Mouse (Mus musculus): Measurements from ENCODE around the gene Grk1. TPM values are rescaled to one million over a fixed set of nuclear protein-coding genes. Genes with fewer than 3 reads are reported as not detected.

The Grk1 gene
- total and polyA plus RNA-seq, 3 experiments: not detected

GRCm38 (mm10) chr8:13403517-13403916, 1.4 kb upstream of the Grk1 start:
- no peaks in the 10 kb centered on the region for H3K4me1 ChIP-seq (ENCODE audit: control insufficient read depth in 1 of 2, insufficient read depth in 2 of 2)
- in situ Hi-C loops (cut with MboI; ENCODE audit: low pct_ligation_motif_present, low pct_unique_long_range_greater_than_20kb, low sequenced_read_pairs) (no loop called here), dilution Hi-C loops (cut with MboI; ENCODE audit: extremely low pct_ligation_motif_present, extremely low pct_unique_long_range_greater_than_20kb, low sequenced_read_pairs) (no loop called here)
- no peaks in the 10 kb centered on the region for H3K36me3 ChIP-seq (replicated peaks in 1 of 2; ENCODE audit: control insufficient read depth in 1 of 2, insufficient read depth in 1 of 2, low read length in 1 of 2)
- H3K79me2 ChIP-seq (replicated peaks; ENCODE audit: control insufficient read depth, extremely low read depth, insufficient read depth, poor library complexity, severe bottlenecking): no peaks in the 10 kb centered on the region
- no peaks in the 10 kb centered on the region for H3K9me3 ChIP-seq (replicated peaks; ENCODE audit: low read length)
- no peak overlapping the region for H3K4me2 ChIP-seq (ENCODE audit: insufficient read depth, low read depth, poor library complexity, severe bottlenecking)
- no peak overlapping the region for H3K9ac ChIP-seq (ENCODE audit: insufficient read depth, low read depth)
- DNase-seq (ENCODE audit: extremely low read depth): no peak
- TF ChIP-seq ZMIZ1 (IDR thresholded peaks at IDR 0.05; ENCODE audit: low read depth, low read length) (no peak), USF2 (conservative IDR thresholded peaks at IDR 0.05; ENCODE audit: low read depth, low read length) (no peak)
- peaks cover 35% of the 10 kb centered on the region for H3K27me3 ChIP-seq (replicated peaks)
- no peak overlapping the region for H3K27ac ChIP-seq (ENCODE audit: insufficient read depth, low read depth)
- H3K4me3 ChIP-seq (replicated peaks in 1 of 3; ENCODE audit: low read depth in 2 of 3, low read length in 2 of 3, poor library complexity in 1 of 3): no peak overlapping the region

DNA sequence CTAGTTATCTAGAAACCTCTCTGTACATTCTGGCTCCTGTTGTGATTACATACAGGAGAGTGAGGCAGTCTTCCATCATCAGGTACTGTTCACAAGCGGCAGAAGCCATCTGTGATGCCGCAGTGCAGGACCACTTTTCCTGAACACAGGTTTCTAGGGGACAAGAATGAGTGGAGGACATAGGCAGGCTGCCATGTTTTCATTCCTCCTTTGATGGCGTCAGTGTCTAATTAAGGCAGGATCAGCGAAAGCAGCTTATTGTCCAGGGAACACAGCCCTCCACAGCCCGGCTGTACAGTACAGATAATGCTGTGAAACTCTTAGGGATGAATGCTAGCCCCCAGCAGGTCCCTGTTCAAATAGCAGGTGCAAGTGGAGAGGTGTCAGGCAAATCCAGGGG, 1.1 kb downstream of the Grk1 start:
- H3K4me2 ChIP-seq (ENCODE audit: insufficient read depth, low read depth, poor library complexity, severe bottlenecking): no peak overlapping the region
- H3K79me2 ChIP-seq (replicated peaks; ENCODE audit: control insufficient read depth, extremely low read depth, insufficient read depth, poor library complexity, severe bottlenecking): no peaks in the 10 kb centered on the region
- TF ChIP-seq BHLHE40 (IDR thresholded peaks at IDR 0.05; ENCODE audit: low read depth, low read length): no peak
- no peak for TF ChIP-seq CHD2 (IDR thresholded peaks at IDR 0.05; ENCODE audit: low read length)
- no peak for TF ChIP-seq MAX (IDR thresholded peaks at IDR 0.05; ENCODE audit: low read length)
- no peak for TF ChIP-seq MXI1 (IDR thresholded peaks at IDR 0.05; ENCODE audit: low read depth, low read length)
- no peak for TF ChIP-seq GABPA (IDR thresholded peaks at IDR 0.05; ENCODE audit: insufficient replicate concordance, low read depth, low read length)
- TF ChIP-seq ETS1 (conservative IDR thresholded peaks at IDR 0.05; ENCODE audit: low read depth, low read length): no peak
- TF ChIP-seq POLR2A (IDR thresholded peaks at IDR 0.05; ENCODE audit: low read depth, low read length): no peak
- TF ChIP-seq JUN (IDR thresholded peaks at IDR 0.05; ENCODE audit: insufficient read depth, low read depth, low read length): no peak
- no peak for TF ChIP-seq CTCF (conservative IDR thresholded peaks at IDR 0.05 in 1 of 2, IDR thresholded peaks at IDR 0.05 in 1 of 2; ENCODE audit: low read depth in 2 of 2, low read length in 2 of 2)
- TF ChIP-seq PAX5 (IDR thresholded peaks at IDR 0.05; ENCODE audit: low read length): no peak
- TF ChIP-seq TBP (conservative IDR thresholded peaks at IDR 0.05; ENCODE audit: low read depth, low read length): no peak
- TF ChIP-seq UBTF (IDR thresholded peaks at IDR 0.05; ENCODE audit: low read depth, low read length): no peak
- TF ChIP-seq ELF1 (IDR thresholded peaks at IDR 0.05; ENCODE audit: low read depth, low read length): no peak
- no peak for TF ChIP-seq ZKSCAN1 (IDR thresholded peaks at IDR 0.05; ENCODE audit: borderline replicate concordance, low read depth, low read length)
- no peak for TF ChIP-seq ZMIZ1 (IDR thresholded peaks at IDR 0.05; ENCODE audit: low read depth, low read length)
- no peak for TF ChIP-seq MAFK (IDR thresholded peaks at IDR 0.05; ENCODE audit: insufficient replicate concordance, low read length)
- TF ChIP-seq CHD1 (IDR thresholded peaks at IDR 0.05; ENCODE audit: low read depth, low read length): no peak
- no peak overlapping the region for H3K9ac ChIP-seq (ENCODE audit: insufficient read depth, low read depth)
- H3K4me3 ChIP-seq (replicated peaks in 1 of 3; ENCODE audit: low read depth in 2 of 3, low read length in 2 of 3, poor library complexity in 1 of 3): no peak overlapping the region
- DNase-seq (ENCODE audit: extremely low read depth): no peak
- no peak overlapping the region for H3K27ac ChIP-seq (ENCODE audit: insufficient read depth, low read depth)
- H3K27me3 ChIP-seq (replicated peaks): peaks cover 35% of the 10 kb centered on the region
- H3K4me1 ChIP-seq (ENCODE audit: control insufficient read depth in 1 of 2, insufficient read depth in 2 of 2): no peaks in the 10 kb centered on the region
- dilution Hi-C loops (cut with MboI; ENCODE audit: extremely low pct_ligation_motif_present, extremely low pct_unique_long_range_greater_than_20kb, low sequenced_read_pairs) (no loop called here), in situ Hi-C loops (cut with MboI; ENCODE audit: low pct_ligation_motif_present, low pct_unique_long_range_greater_than_20kb, low sequenced_read_pairs) (no loop called here)
- no peaks in the 10 kb centered on the region for H3K36me3 ChIP-seq (replicated peaks in 1 of 2; ENCODE audit: control insufficient read depth in 1 of 2, insufficient read depth in 1 of 2, low read length in 1 of 2)
- no peaks in the 10 kb centered on the region for H3K9me3 ChIP-seq (replicated peaks; ENCODE audit: low read length)
